Mouse (Mus musculus) neural tube, embryonic 10.5 days (tissue): ENCODE measurements at regions not wholly inside any gene's neighbourhood (a gene's known extent, or its start where the extent isn't known, plus 50 kb on each side); places are given as distances from the start of the nearest gene placed in this dataset.

Experiments
- DNase-seq: peaks from one replicate; pipeline ENCODE4 v3.0.0-alpha.2; 2017; ENCODE audit warnings: low spot score; ENCODE audit errors: extremely low spot score

GRCm38 (mm10) chr5:136619315-136620231, 52.3 kb upstream of the Cux1 start:
- peak; percentile 58 for DNase-seq

- no peak for DNase-seq
Measured at GRCm38 (mm10) chr5:136620234-136620633, 52.9 kb upstream of the Cux1 start.

GRCm38 (mm10) chr5:136621336-136622125, 54.2 kb upstream of the Cux1 start:
- DNase-seq = no peak

- DNase-seq = no peak
Measured at GRCm38 (mm10) chr5:136622152-136622551, 54.9 kb upstream of the Cux1 start.

DNA sequence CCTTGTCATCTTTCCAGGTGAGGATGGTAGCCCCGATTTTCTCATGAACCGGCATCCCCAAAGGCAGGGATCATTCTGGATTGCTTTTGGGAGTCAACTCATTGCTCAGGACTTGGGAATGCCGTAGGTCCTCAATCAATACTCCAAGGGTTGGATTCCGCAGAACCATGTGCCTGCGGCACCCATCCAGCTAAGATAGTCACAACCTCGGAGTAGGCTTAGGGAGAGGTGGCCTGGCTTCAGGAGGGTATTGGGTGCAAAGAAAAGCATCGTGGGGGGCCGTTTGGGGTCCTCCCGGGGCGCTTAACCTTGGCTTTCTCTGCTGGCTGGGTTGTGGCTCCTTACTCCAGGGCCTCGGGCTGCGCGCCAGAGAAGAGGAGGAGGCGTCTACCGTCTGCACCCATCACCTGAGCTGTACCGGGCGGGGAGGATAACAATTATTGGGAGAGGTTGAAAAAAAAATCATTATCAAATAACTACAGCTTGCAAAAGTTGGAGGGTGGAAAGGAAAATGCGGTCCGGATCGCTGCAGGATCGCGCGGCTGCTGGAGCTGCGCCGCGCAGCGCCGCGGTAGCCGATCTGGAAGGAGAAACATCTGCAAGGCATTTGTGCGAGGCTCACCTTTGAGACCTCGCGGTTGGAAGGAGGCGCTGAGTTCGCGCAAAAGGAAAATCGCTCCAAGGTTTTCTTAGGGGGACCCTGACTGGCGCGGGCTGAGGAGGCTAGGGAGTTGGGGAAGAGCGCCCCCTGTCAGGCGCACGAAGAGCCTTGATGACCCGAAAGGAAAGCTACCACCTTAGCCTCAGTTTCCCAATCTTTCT, 55.6 kb upstream of the Cux1 start:
- DNase-seq = peak; percentile 80

DNA sequence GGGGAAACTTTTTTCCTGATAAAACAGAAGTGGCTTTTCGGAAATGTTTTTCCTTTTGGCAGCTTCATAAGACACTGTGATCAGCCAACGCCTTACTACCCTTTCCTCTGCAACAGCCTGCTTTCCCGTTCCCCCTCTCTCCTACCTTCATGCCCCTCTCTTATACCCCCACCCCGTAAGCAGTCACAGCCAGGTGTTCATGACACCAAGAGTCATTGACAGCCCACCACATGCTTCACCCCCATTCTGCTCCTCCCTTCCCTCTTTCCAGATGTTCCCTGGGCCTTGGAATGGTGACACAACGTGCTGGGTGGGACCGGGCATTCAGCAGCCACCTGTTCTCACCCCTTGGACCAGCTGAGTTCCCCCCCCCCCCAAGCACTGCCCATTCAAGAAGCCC, 56.5 kb upstream of the Cux1 start:
- DNase-seq = no peak

- no peak for DNase-seq
Measured at GRCm38 (mm10) chr5:136625176-136625991, 58.1 kb upstream of the Cux1 start.

DNA sequence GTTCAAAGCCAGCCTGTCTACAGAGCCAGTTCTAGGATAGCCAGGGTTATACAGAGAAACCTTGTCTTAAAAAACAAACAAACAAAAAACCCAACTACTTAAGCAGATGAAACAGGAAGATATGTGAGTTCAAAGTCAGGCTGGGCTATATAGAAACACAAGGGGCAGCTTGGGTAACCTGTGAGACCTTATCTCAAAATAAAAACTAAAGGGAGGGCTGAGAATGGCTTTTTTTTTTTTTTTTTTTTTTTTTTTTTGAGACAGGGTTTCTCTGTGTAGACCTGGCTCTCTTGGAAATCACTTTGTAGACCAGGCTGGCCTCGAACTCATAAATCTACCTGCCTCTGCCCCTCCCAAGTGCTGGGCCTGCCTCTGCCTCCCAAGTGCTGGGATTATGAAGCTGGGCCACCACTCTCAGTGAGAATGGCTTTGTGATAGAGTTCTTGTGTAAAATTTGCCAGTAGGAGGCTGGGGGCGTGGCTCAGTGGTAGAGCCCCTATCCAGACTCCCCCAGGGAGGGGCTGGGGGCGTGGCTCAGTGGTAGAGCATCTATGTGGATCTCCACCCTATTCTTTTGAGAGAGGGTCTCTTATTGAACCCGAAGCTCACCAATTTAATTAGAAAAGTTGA, 59.0 kb upstream of the Cux1 start:
- no peak for DNase-seq

DNA sequence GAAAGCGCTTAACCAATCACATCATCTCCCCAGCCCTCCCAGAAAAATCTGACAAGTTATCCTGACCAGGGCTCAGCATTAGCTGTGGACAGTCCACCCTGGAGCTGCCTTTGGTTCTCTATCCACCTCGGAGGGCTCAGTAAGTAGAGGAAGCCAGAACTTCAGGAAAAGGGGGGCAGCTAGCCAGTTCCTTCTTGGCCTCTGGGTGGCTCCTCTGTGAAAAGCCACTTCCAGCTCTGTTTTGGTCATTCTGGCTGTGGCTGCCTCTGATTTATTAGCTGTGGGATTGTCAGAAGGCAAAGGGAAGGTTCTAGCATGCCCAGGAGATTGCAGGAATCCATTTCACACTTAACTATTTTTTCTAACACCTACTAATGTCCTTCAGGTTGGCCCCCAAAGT, 59.6 kb upstream of the Cux1 start:
- no peak for DNase-seq

DNA sequence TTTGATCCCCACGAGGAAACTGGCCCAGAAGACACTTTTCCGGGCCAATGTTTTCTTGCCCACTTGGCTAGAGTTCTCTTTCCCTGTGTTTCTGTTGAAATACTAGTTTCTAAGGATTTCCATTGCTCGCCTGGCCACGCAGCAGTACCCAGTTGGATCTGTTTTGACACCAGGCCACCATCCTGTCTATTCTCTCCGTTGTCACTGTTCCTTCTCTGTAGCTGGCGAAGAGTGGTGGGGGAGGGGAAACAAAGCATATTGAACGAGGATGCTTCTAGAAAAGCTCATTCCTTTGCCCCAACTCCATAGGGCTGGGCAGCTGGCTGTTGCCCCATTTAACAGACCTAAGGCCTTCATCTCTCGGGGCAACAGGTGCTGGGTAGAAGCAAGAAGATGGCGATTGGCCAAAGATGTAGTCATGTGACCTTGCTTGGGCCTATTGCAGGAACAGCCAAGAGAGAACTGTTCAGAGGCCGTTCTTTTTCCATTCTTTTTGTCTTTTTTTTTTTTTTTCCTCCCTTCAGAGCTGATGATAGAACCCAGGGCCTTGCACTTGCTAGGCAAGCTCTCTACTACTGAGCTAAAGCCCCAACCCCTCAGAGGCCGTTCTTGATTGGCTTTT, 60.5 kb upstream of the Cux1 start:
- no peak for DNase-seq

GRCm38 (mm10) chr5:136628502-136628901, 61.2 kb upstream of the Cux1 start:
- no peak for DNase-seq

GRCm38 (mm10) chr5:136632286-136632685, 60.7 kb upstream of the Myl10 start:
- DNase-seq = no peak

GRCm38 (mm10) chr5:136633901-136634300, 59.0 kb upstream of the Myl10 start:
- no peak for DNase-seq

- DNase-seq = no peak
Measured at GRCm38 (mm10) chr5:136635119-136635518, 57.8 kb upstream of the Myl10 start.

DNA sequence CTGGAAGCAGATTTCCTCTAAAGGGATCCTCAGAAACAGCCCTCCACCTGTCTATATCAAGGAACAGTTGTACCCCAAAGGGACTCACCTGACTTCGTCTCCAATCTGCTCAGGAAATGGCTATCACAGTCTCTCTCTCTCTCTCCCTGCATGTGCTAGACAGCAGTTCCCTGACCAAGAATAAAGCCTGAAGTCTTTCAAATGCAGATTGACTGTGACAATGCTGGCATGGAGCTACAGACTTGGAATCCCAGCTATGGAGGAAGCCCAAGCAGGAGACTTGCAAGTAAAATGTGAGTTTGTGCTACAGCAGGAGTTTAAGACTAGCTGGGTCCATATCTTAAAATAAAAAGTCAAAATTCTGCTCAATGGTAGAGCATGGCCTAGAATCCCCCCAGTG, 56.5 kb upstream of the Myl10 start:
- no peak for DNase-seq

GRCm38 (mm10) chr5:136637872-136638271, 55.1 kb upstream of the Myl10 start:
- DNase-seq = no peak

- no peak for DNase-seq
Measured at GRCm38 (mm10) chr5:136640871-136641619, 51.9 kb upstream of the Myl10 start.

DNA sequence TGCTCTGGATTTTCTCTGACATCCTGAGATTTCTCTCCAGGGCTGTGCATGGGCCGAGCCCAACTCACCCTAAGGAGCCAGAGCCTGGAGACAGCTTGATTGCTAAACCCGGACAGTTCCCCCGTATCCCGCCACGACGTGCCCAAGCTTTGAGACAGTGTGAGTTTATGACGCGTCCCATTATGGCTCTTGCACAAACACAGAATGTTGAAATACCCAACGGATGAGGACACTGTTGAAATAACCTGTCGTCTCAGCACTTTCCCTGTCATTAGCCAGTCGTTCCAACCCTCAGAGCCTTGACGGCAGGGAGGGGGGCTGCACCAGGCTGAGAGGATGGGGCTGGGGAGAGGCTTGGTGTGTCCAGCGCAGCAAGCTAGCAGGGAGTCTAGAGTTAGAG, 50.7 kb upstream of the Myl10 start:
- no peak for DNase-seq
